Mouse (Mus musculus) embryonic facial prominence, embryonic 11.5 days (tissue): Measurements from ENCODE around the gene Sorcs2. TPM values are rescaled to one million over a fixed set of nuclear protein-coding genes. Genes with fewer than 3 reads are reported as not detected.

Experiments used
- microRNA-seq: library from miRNA; unstranded; fragments of <30 nt; microRNA quantifications from one replicate; pipeline ENCODE4, GENCODE M21; 2016; ENCODE audit warnings: borderline number of aligned reads
- polyA plus RNA-seq: library from polyadenylated mRNA; unstranded; fragments of >200 nt; fragmentation: Nextera tagmentation; extraction: Ambion mirVana; gene quantifications from 2 replicates; pipeline ENCODE4 v1.2.1, GENCODE M21; 2014

The Sorcs2 gene
- polyA plus RNA-seq, 1 experiment from 2014 or later, result 4.6 TPM

Small RNAs within 50 kb of the gene (microRNA-seq; reads per million reads assigned to microRNA genes)
- 21.6 reads per million, percentile 22 among the genes with 10 or more reads in this experiment for gene Mir7689

Other genes starting within 250 kb of the Sorcs2 start
- gene Psapl1, start 194.1 kb downstream of the Sorcs2 start, polyA plus RNA-seq, result 0.08 and 0.15 TPM in 2 replicates
- 61.3 and 61.4 TPM in 2 replicates for gene Grpel1, start 66.9 kb upstream of the Sorcs2 start, polyA plus RNA-seq
- 3.1 and 3.5 TPM in 2 replicates for gene Tada2b, start 86.1 kb upstream of the Sorcs2 start, polyA plus RNA-seq
- gene Ccdc96, start 86.4 kb upstream of the Sorcs2 start, polyA plus RNA-seq, result 0.74 and 1.1 TPM in 2 replicates
- gene Tbc1d14, start 195.1 kb upstream of the Sorcs2 start, polyA plus RNA-seq, result 40.1 and 42.7 TPM in 2 replicates